Mouse (Mus musculus) liver, adult (tissue): Measurements from ENCODE around the gene Grk5.

ENCODE experiments used
- GATA4 ChIP-seq: IDR thresholded peaks from 2 replicates; pipeline ENCODE4 v1.6.1; 2014; ENCODE audit warnings: mild to moderate bottlenecking, low read length; ENCODE audit not compliant: insufficient replicate concordance

Grk5 gene

DNA sequence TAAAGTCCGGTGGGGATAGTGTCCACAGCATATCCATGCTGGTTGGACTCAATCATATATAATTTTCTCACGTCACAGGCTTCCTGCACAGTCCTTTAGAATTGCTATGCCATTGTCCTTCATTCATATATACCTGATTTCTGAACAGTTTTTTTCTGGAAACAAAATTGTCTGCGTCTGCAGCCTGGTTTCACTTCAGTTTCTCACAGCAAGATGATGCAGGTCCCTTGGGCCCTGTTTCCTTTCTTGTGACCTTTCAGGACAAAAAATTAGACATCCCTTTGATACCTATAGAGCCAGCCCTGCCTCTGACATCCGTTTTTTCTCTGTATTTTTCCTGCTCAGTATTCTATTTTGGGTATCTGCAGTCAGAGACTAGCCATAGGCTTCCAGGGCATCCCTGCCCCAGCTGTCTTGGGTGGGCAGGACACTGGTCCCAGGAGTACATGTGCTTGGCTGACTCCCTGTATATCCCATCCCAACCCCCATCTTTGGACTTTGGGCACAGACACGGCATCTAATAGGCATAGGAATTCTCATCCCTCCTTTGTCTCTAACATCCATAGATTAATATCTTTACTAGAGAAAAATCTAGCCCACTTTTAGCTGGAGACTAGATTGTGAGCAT is 167.3 kb downstream of the Grk5 start:
- no peak for TF ChIP-seq GATA4

- peak; percentile 57; the same call in 1 of the 2 replicates for TF ChIP-seq GATA4
Measured at GRCm38 (mm10) chr19:61057581-61057980, 168.0 kb downstream of the Grk5 start.

- TF ChIP-seq GATA4 = no peak
Measured at GRCm38 (mm10) chr19:61064386-61064785, 174.8 kb downstream of the Grk5 start.

DNA sequence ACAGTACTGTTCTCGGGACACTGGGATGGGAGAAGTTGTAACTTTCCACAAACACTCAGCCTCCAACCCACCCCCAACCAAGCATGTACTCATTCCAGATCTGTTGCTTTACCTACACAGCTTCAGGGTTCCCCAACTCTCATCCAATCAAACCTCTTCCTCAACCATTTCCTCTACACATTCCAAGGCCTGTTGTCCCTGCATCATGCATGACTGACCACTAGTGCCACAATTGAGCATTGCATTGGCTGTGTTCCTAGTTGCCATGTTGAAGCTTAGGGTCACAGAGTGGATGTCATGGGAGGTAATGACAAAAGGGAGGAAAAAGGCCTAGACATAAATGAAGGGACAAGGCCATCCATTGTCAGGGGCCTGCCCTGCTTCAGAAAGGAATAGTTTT is 175.5 kb downstream of the Grk5 start:
- no peak for TF ChIP-seq GATA4

DNA sequence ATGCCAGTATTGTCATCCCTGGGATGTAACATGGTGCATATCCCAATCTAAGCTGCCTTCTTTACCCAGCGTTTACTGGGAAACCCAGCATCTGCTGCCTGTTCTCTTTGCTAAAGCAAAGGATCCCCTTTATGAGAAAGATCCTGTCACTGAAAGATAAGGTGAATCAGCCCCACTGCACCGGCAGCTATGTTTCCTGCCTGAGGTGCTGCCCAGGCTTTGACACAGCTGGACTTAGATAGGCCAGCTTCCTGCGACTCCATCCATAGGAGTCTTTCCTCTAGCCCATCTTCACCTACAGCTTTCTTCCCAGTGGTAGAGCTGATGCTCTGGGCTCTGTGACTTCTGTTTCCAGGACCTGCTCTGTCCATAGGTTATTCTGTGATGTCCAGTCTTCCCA is 189.1 kb downstream of the Grk5 start:
- no peak for TF ChIP-seq GATA4

DNA sequence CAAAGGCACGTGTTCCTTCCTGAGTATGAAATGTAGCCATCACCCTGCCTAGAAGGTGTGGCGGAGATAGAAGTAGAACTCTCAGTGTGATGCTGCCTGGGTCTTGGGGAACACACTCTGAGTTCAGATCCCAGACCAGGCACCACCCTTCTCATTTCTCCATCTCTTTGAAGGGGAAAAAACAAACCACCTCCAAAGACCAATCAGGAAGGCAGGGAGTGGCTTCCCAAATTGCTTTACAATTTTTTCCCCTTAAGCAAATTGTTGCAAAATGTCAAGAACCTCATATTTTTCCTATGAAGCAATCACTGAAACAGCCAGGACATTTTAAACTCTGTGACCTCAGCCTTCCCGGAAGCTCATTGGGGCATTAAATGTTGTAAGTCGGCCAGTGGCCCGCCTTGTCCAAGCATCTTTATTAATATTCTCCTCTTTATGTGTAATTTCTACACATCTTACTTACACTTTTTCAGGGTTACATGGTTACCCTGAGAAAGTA is 190.8 kb downstream of the Grk5 start:
- TF ChIP-seq GATA4 = no peak

GRCm38 (mm10) chr19:61083006-61083405 is 193.5 kb downstream of the Grk5 start:
- TF ChIP-seq GATA4 = no peak

DNA sequence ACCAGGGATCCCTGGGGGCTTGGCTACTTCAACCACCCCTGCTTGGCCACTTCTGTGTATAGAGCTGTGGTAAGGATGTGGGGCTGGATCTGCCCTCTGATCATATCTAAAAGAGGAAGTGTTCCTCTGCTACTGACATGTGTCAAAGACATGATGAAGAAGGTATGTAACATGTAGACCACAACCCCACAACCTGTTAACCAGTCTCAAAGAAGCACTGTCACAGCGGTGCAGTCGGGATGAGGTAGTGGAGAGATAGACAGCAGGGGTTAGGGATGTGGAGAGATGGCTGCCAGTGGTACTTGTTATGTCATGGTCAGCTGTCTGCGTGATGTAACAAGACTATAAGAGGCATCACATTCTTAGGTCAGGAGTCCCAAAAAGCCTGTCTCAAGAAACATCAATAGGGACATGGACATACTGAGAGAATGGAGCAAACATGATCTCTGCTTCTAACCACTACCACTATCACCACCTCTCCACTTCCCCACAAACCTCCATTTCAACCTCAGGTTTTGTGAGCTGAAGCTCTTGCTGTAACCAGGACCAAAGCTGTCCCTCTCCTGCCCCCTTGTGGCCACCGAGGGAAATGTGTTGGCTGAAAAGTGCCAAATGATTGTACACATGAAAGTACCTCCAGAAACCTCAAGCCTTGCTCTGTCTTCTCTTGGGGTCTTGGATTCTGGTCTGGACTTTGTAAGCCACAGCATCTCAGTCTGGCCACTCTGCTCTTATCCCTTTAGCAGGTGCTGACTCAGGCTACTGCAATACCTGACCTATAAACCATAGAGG is 194.8 kb downstream of the Grk5 start:
- TF ChIP-seq GATA4 = no peak

GRCm38 (mm10) chr19:61085217-61085616 is 195.7 kb downstream of the Grk5 start:
- TF ChIP-seq GATA4 = no peak

- no peak for TF ChIP-seq GATA4
Measured at GRCm38 (mm10) chr19:61087781-61088180, 198.2 kb downstream of the Grk5 start.

DNA sequence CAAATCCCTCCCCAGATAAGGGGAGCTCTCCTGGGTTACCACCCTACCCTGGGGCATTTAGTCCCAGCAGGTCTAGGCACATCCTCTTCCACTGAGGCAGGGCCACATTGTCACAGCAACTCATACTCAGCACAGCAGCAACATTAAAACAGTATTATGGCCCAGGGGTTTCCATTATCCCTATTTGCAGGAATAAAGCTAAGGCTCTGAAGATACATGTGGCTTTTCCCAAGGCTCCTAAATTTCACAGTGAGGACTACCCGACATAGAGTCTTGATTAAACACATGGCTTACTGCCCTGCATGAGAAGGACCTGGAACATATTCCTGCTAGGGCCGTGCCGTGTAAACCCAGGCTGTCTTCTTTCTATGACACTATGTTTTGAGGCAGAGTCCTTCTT is 199.5 kb downstream of the Grk5 start:
- TF ChIP-seq GATA4 = no peak

DNA sequence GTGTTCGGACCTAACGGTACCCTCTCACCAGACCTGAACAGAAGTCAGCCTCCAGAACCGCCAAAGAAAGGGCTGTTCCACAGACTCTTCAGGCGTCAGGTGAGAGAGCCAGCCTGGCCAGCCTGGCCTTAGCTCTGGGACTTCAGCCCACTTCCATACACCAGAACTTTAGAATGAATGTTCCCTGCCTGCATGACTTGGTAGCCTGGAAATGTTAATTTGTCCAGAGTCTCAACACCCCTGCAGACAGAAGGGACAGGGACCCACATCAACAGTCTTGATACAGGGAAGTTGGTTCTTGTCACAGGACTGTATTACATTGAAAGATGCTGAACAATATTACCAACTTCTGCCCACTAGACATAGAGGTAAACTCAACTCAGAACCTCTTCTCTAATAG is 201.0 kb downstream of the Grk5 start:
- no peak for TF ChIP-seq GATA4

DNA sequence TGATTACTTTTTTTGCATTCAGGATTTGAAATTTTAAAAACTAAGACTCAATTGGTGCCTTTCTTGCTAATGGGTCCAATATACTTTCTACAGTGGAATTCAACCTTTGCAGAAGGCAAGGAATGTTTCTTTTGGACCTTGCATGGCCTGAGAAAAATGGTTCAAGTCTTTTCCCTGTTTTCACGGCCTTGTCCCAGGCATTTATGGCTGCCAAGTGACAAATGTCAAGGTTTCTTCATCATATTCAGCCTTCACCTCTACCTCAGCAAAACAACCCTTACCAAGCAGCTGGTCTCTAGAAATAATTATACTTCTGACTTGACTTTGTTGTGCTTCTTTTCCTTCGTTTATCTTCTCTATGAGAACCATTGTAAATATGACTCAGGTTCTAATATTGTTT is 207.2 kb downstream of the Grk5 start:
- no peak for TF ChIP-seq GATA4

GRCm38 (mm10) chr19:61097764-61098163 is 208.2 kb downstream of the Grk5 start:
- TF ChIP-seq GATA4 = no peak

DNA sequence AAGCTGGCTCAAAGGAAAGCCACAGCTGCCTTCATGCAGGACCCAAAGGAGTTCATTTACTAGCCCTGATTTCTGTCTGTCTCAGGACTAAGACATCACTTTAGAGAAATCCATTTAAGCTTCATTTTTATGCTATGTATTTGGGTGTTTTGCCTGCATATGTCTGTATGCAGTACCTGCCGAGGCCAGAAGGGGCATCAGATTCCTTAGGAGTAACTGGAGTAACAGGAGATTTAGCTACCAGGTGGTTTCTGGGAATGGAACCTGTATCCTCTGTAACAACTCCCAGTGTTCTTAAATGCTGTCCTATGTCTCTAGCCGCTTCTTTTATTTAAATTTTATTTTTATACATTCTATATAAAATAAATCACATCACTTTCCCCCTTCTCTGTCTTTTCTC is 220.6 kb downstream of the Grk5 start:
- no peak for TF ChIP-seq GATA4

- no peak for TF ChIP-seq GATA4
Measured at GRCm38 (mm10) chr19:61131096-61131495, 241.5 kb downstream of the Grk5 start.
